Mouse (Mus musculus) left cerebral cortex, adult 8-10 months (tissue): ENCODE data around the gene Ssc4d. TPM values are rescaled to one million over a fixed set of nuclear protein-coding genes. Genes with fewer than 3 reads are reported as not detected.

Source experiments
- DNase-seq, 2 experiments: peaks; one replicate each; pipeline ENCODE4 v3.0.0; 2022; ENCODE audit warnings: low spot score in 2 of 2
- total RNA-seq, 4 experiments: library from RNA; stranded (reverse); gene quantifications; 2 replicates each; pipeline ENCODE4 v1.2.4; 2022

Ssc4d gene
- total RNA-seq, 4 experiments from 2014 or later = 1.3 to 2.8 (median 2.0) TPM

- DNase-seq = no peak
Measured at GRCm38 (mm10) chr5:135911633-135912220, 62.6 kb downstream of the Ssc4d start.

- no peak for DNase-seq
Measured at GRCm38 (mm10) chr5:135910813-135911212, 63.5 kb downstream of the Ssc4d start.

Other genes with a start within 250 kb of the Ssc4d start
- 10 to 100 TPM; 16.8 to 20.5 (median 19.7) TPM for gene Tmem120a, start 230.1 kb downstream of the Ssc4d start, total RNA-seq
- under 1 TPM in 2 of 4 experiments, not detected in 2; 0.30 to 0.37 TPM for gene Styxl1, start 196.1 kb downstream of the Ssc4d start, total RNA-seq
- gene Mdh2, start 196.1 kb downstream of the Ssc4d start, total RNA-seq = 100 to 1,000 TPM; 407 to 445 (median 424) TPM
- 10 to 100 TPM; 61.8 to 78.3 (median 68.6) TPM for gene Srrm3, start 167.6 kb downstream of the Ssc4d start, total RNA-seq
- gene Hspb1, start 86.6 kb downstream of the Ssc4d start, total RNA-seq = 10 to 100 TPM; 10.9 to 20.6 (median 14.7) TPM
- 1,000 to 10,000 TPM; 1,072 to 1,089 (median 1,074) TPM for gene Ywhag, start 39.9 kb downstream of the Ssc4d start, total RNA-seq
- not detected for gene Zp3, start 5.6 kb upstream of the Ssc4d start, total RNA-seq
- 10 to 100 TPM in 1 of 4 experiments, 1 to 10 TPM in 3; 7.5 to 11.3 (median 9.6) TPM for gene Dtx2, start 20.3 kb upstream of the Ssc4d start, total RNA-seq
- gene Upk3b, start 64.0 kb upstream of the Ssc4d start, total RNA-seq = not detected
- gene Upk3bl, start 80.0 kb upstream of the Ssc4d start, total RNA-seq = under 1 TPM in 2 of 4 experiments, not detected in 2; 0.59 to 0.81 TPM
- gene Rasa4, start 109.4 kb upstream of the Ssc4d start, total RNA-seq = 10 to 100 TPM in 1 of 4 experiments, 1 to 10 TPM in 3; 6.2 to 13.4 (median 8.0) TPM
- gene Polr2j, start 142.1 kb upstream of the Ssc4d start, total RNA-seq = 10 to 100 TPM; 66.2 to 83.2 (median 70.9) TPM
- 10 to 100 TPM; 11.6 to 14.9 (median 13.4) TPM for gene Lrwd1, start 161.5 kb upstream of the Ssc4d start, total RNA-seq
- 10 to 100 TPM in 2 of 4 experiments, 1 to 10 TPM in 2; 8.5 to 12.2 (median 9.9) TPM for gene Alkbh4, start 161.6 kb upstream of the Ssc4d start, total RNA-seq
- 10 to 100 TPM; 46.5 to 53.3 (median 49.2) TPM for gene Orai2, start 196.2 kb upstream of the Ssc4d start, total RNA-seq
- gene Prkrip1, start 224.4 kb upstream of the Ssc4d start, total RNA-seq = 10 to 100 TPM; 25.2 to 36.0 (median 26.9) TPM